12 mouse cellular contexts compared by ENCODE assay signal in the genomic region with DNA sequence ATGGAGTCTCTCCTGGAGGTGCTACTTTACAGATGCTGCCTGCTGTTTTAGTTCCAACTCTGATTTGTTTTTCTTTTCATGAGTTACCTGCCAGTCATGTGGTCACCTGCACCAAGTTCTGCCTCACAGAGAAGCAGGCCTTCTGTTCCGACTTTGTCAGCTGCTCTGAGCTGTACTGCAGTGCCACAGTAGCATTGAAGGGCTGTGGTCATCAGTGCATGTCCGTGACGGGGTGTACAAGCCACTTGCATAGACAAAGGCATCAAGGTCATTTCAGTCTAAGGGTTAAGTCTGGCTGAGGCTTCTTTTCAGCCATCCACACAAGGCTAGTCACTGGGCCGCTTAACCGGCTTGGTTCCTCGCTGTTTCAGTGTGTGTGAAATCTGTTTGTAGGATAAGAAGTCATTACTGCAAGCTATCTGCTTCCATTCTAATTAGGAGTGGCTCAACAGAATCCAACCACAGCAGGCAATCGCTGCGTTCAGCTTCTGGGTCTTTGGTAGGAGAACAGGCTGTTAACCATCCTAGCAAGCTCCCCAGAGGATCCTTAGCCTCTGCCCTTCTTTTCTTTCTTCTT. TPM values are rescaled to one million over a fixed set of nuclear protein-coding genes. Genes with fewer than 3 reads are reported as not detected.
DNase-seq lines count a peak whose midpoint lies in the region; ATAC-seq and TF ChIP-seq lines count a peak whose summit lies in the region.
"Had no signal": no experiment of that assay in that cellular context is flagged by ENCODE, and none has a peak within 500 bp of the region (broad histone marks: within the 10 kb centered on the region; RNA-seq: fewer than 3 reads in every experiment).

No protein-coding gene starts in this region.

- no peaks in the 10 kb centered on the region for H3K9me3 ChIP-seq in hindbrain, embryonic 14.5 days (ENCODE audit: control insufficient read depth, low read length)
- H3K9me3 ChIP-seq in hindbrain, embryonic 11.5 days (ENCODE audit: control insufficient read depth, low read length) = no peaks in the 10 kb centered on the region
- no peaks in the 10 kb centered on the region for H3K9me3 ChIP-seq in kidney, postnatal 0 days (replicated peaks; ENCODE audit: low read length)
- H3K9me3 ChIP-seq: embryonic facial prominence, embryonic 12.5 days had no signal

- no peak overlapping the region for H3K4me2 ChIP-seq in hindbrain, embryonic 14.5 days (replicated peaks)
- H3K4me2 ChIP-seq in hindbrain, embryonic 11.5 days (replicated peaks; ENCODE audit: low read depth, low read length) = no peak overlapping the region
- no peak overlapping the region for H3K4me2 ChIP-seq in kidney, postnatal 0 days (ENCODE audit: low read length)
- H3K4me2 ChIP-seq: embryonic facial prominence, embryonic 12.5 days had no signal

- no peak for TF ChIP-seq POLR2A in cerebellum, adult 2 months (IDR thresholded peaks at IDR 0.05; ENCODE audit: borderline replicate concordance, insufficient read depth, low read length)
- no peak for TF ChIP-seq POLR2A in brain, embryonic 14.5 days (IDR thresholded peaks at IDR 0.05; ENCODE audit: borderline replicate concordance, extremely low read depth, insufficient read depth, insufficient read length, poor library complexity, severe bottlenecking)

- H3K27ac ChIP-seq in cerebellum, adult 2 months (ENCODE audit: insufficient read depth, low read length) = no peak overlapping the region
- H3K27ac ChIP-seq in hindbrain, embryonic 14.5 days = peak overlapping the region; percentile 12; the same call in 1 of the 2 replicates
- no peak overlapping the region for H3K27ac ChIP-seq in hindbrain, embryonic 11.5 days (ENCODE audit: low read depth, low read length)
- H3K27ac ChIP-seq in kidney, postnatal 0 days = no peak overlapping the region
- H3K27ac ChIP-seq: embryonic facial prominence, embryonic 12.5 days had no signal

- no peak overlapping the region for H3K4me3 ChIP-seq in cerebellum, adult 2 months (replicated peaks; ENCODE audit: insufficient read depth, low read depth, low read length)
- no peak overlapping the region for H3K4me3 ChIP-seq in hindbrain, embryonic 14.5 days (replicated peaks; ENCODE audit: low read length)
- H3K4me3 ChIP-seq in hindbrain, embryonic 11.5 days (ENCODE audit: low read depth, low read length) = no peak overlapping the region
- H3K4me3 ChIP-seq in kidney, postnatal 0 days (replicated peaks; ENCODE audit: low read depth, low read length) = no peak overlapping the region
- H3K4me3 ChIP-seq: embryonic facial prominence, embryonic 12.5 days had no signal

- no peak for ATAC-seq in hindbrain, embryonic 14.5 days (ENCODE audit: low FRiP score)
- ATAC-seq in hindbrain, embryonic 11.5 days (ENCODE audit: low FRiP score) = no peak
- ATAC-seq in kidney, postnatal 0 days (replicated peaks; ENCODE audit: low FRiP score, low read depth) = peak; percentile 67; the same call in 1 of the 2 replicates

- no peaks in the 10 kb centered on the region for H3K27me3 ChIP-seq in cerebellum, adult 2 months (ENCODE audit: control insufficient read depth, insufficient read depth, low read length)
- no peaks in the 10 kb centered on the region for H3K27me3 ChIP-seq in hindbrain, embryonic 14.5 days (ENCODE audit: control insufficient read depth, insufficient read depth, low read length)
- H3K27me3 ChIP-seq in hindbrain, embryonic 11.5 days (ENCODE audit: control insufficient read depth, insufficient read depth, low read length) = no peaks in the 10 kb centered on the region
- H3K27me3 ChIP-seq in kidney, postnatal 0 days (ENCODE audit: insufficient read depth, low read length) = no peaks in the 10 kb centered on the region

- no peak for TF ChIP-seq CTCF in cerebellum, adult 2 months (IDR thresholded peaks at IDR 0.05; ENCODE audit: borderline replicate concordance, insufficient read depth, low read depth, low read length)
- TF ChIP-seq CTCF in brain, embryonic 14.5 days (IDR thresholded peaks at IDR 0.05; ENCODE audit: borderline replicate concordance, extremely low read depth, insufficient read depth, insufficient read length) = no peak
- no peak for TF ChIP-seq CTCF in kidney, postnatal 0 days (IDR thresholded peaks at IDR 0.05; ENCODE audit: low read depth)

- H3K4me1 ChIP-seq in cerebellum, adult 2 months (ENCODE audit: control insufficient read depth, insufficient read depth, low read length) = peaks cover 36% of the 10 kb centered on the region
- H3K4me1 ChIP-seq in hindbrain, embryonic 14.5 days (replicated peaks; ENCODE audit: control insufficient read depth, insufficient read depth, low read length) = peaks cover 53% of the 10 kb centered on the region
- peaks cover 19% of the 10 kb centered on the region for H3K4me1 ChIP-seq in hindbrain, embryonic 11.5 days (replicated peaks; ENCODE audit: control insufficient read depth, insufficient read depth, low read length)
- H3K4me1 ChIP-seq in kidney, postnatal 0 days (replicated peaks; ENCODE audit: insufficient read depth, low read length) = peaks cover 29% of the 10 kb centered on the region

- peak; percentile 4 to 14 for DNase-seq in cerebellum, adult 2 months
- DNase-seq in cerebellum, adult 18-20 months = no peak
- DNase-seq in hindbrain, embryonic 14.5 days (ENCODE audit: low spot score) = no peak
- no peak for DNase-seq in hindbrain, embryonic 11.5 days (ENCODE audit: low spot score)
- DNase-seq in brain, embryonic 14.5 days (ENCODE audit: low read depth) = peak; percentile 56
- no peak for DNase-seq in kidney, postnatal 0 days (ENCODE audit: low spot score)
- DNase-seq in urinary bladder, adult 2 months (ENCODE audit: low spot score) = no peak
- no peak for DNase-seq in adrenal gland, adult 2 months
- DNase-seq: adrenal gland, postnatal 25 days; right cerebral cortex, postnatal 4 days; thymus, adult 18-20 months had no signal

- H3K36me3 ChIP-seq in hindbrain, embryonic 14.5 days (replicated peaks; ENCODE audit: control insufficient read depth, insufficient read depth) = no peaks in the 10 kb centered on the region
- no peaks in the 10 kb centered on the region for H3K36me3 ChIP-seq in hindbrain, embryonic 11.5 days (ENCODE audit: control insufficient read depth, insufficient read depth, low read length)
- H3K36me3 ChIP-seq in kidney, postnatal 0 days (ENCODE audit: insufficient read depth, low read length) = no peaks in the 10 kb centered on the region
- H3K36me3 ChIP-seq: embryonic facial prominence, embryonic 12.5 days had no signal

- H3K9ac ChIP-seq in hindbrain, embryonic 14.5 days = no peak overlapping the region
- no peak overlapping the region for H3K9ac ChIP-seq in hindbrain, embryonic 11.5 days (ENCODE audit: low read depth, low read length)
- H3K9ac ChIP-seq in kidney, postnatal 0 days (ENCODE audit: low read depth, low read length) = no peak overlapping the region
- H3K9ac ChIP-seq: embryonic facial prominence, embryonic 12.5 days had no signal

- WGBS in cerebellum, adult 2 months = 26% methylated on average over 8 of the region's 8 CpGs
- 35% methylated on average over 8 of the region's 8 CpGs for WGBS in hindbrain, embryonic 14.5 days
- 41% methylated on average over 8 of the region's 8 CpGs for WGBS in hindbrain, embryonic 11.5 days
- 46% methylated on average over 8 of the region's 8 CpGs for WGBS in kidney, postnatal 0 days

RNA-seq across cellular contexts. Expression of a gene that starts 7.1 kb away (rescaled TPM):
- polyA plus RNA-seq in cerebellum, adult 2 months (2012; rRNA removed) = 28.5 and 31.9 TPM in 2 replicates
- polyA plus RNA-seq in hindbrain, embryonic 14.5 days (2014; fragmentation: Nextera tagmentation; extraction: Ambion mirVana) = 8.9 and 10.0 TPM in 2 replicates
- 17.3 and 17.6 TPM in 2 replicates for polyA plus RNA-seq in hindbrain, embryonic 11.5 days (2014; fragmentation: Nextera tagmentation; extraction: Ambion mirVana)
- 14.0 and 18.0 TPM in 2 replicates for polyA plus RNA-seq in brain, embryonic 14.5 days (2012; rRNA removed)
- 6.9 and 7.3 TPM in 2 replicates for polyA plus RNA-seq in kidney, postnatal 0 days (2015; fragmentation: Nextera tagmentation; extraction: Ambion mirVana)
- polyA plus RNA-seq in urinary bladder, adult 2 months (2012; rRNA removed) = 25.0 and 36.3 TPM in 2 replicates
- 10 to 100 TPM; 26.6 to 30.2 TPM for total RNA-seq in adrenal gland, adult 2 months (2021)
- 7.5 and 8.1 TPM in 2 replicates for polyA plus RNA-seq in adrenal gland, adult 2 months (2012; rRNA removed)

Comparison
In these comparisons a context has a peak if more than half of its experiments do, and no peak if none do; other contexts are left out.
1. DNase-seq: peak in cerebellum, adult 2 months (2 of 2) and brain, embryonic 14.5 days (single experiment); none in cerebellum, adult 18-20 months (0 of 2), hindbrain, embryonic 14.5 days (single experiment), hindbrain, embryonic 11.5 days (single experiment), kidney, postnatal 0 days (single experiment), urinary bladder, adult 2 months (single experiment) and adrenal gland, adult 2 months (single experiment).